Mouse (Mus musculus) spleen, adult 2 months (tissue): ENCODE results near the gene Mpzl1.

Experiments
- CTCF ChIP-seq: fragments of 200-500 bp; IDR thresholded peaks from 2 replicates; pipeline ENCODE4 v1.5.1; 2011; ENCODE audit warnings: mild to moderate bottlenecking, inconsistent platforms; ENCODE audit not compliant: insufficient read depth, insufficient read length, insufficient replicate concordance; ENCODE audit errors: extremely low read depth
- POLR2A ChIP-seq: fragments of 200-500 bp; IDR thresholded peaks from 2 replicates; pipeline ENCODE4 v1.6.1; 2011; ENCODE audit warnings: low read depth, low read length, inconsistent platforms

- TF ChIP-seq POLR2A (no peak), CTCF (peak; percentile 25; the same call in 1 of the 2 replicates)
These were observed 20.7 kb upstream of the Mpzl1 start for GRCm38 (mm10) chr1:165655022-165655421.
